Mouse (Mus musculus): ENCODE measurements around the gene Rccd1. TPM values are rescaled to one million over a fixed set of nuclear protein-coding genes. Genes with fewer than 3 reads are reported as not detected.

Rccd1 gene
- polyA plus RNA-seq (2014; fragmentation: Nextera tagmentation; extraction: Ambion mirVana) = 7.5 and 8.4 TPM in 2 replicates

DNA sequence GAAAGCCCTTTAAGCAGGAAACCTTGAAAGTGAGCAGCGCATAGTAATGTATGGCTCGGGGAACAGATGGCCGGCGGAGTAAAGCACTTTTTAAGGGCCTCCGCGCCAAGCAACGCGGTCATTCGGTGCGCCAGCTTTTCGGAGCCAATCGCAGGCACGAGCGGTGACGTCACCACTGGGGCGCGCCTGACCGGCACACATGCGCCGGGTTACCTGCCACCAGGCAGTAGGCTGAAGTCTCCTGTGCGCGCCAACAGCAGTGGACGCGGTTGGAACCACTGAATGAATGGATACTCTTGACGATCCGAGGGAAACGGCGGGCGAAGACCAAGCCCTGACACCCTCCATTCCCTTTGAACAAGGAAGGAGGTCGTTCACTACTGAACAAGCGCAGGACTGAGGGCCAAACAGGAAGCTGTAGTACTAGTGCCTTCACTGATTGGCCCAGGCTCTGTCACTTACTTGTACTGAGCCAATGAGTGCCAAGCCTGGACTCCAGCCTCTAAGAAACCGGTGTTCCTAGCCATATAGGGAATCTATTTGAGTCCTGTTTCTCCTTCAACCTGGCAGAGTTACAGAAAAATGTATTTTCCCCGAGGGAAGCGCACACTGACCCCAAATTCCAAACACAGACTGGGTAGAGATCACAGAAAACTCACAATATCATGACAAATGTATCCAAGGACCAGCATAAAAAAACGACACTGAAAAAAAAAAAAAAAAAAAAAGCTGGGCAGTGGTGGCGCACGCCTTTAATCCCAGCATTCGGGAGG is at the start of gene Rccd1:
Gene Rccd1 (minus strand): TSS at position 412 of the 773 bp plus-strand sequence.
- no peaks in the 10 kb centered on the region for H3K27me3 ChIP-seq (ENCODE audit: control insufficient read depth, insufficient read depth, low read length)
- H3K27ac ChIP-seq (replicated peaks; ENCODE audit: low read depth, low read length) = peak within 1 kb of the TSS; percentile 59; the same call in 1 of the 2 replicates
- no peaks in the 10 kb centered on the region for H3K9me3 ChIP-seq (replicated peaks; ENCODE audit: control insufficient read depth, low read length)
- H3K36me3 ChIP-seq (replicated peaks; ENCODE audit: control insufficient read depth, insufficient read depth, low read depth, low read length) = peaks cover 6% of the 10 kb centered on the region
- H3K9ac ChIP-seq (replicated peaks; ENCODE audit: low read length) = peak within 1 kb of the TSS; percentile 74
- H3K4me2 ChIP-seq (ENCODE audit: low read depth, low read length) = peak within 1 kb of the TSS; percentile 69
- ATAC-seq (replicated peaks; ENCODE audit: insufficient number of reproducible peaks, low FRiP score, low TSS enrichment, low read depth) = peak; percentile 98
- peak; percentile 96 for DNase-seq (ENCODE audit: low spot score)
- H3K4me3 ChIP-seq (ENCODE audit: low read depth, low read length) = peak within 1 kb of the TSS; percentile 60
- H3K4me1 ChIP-seq (ENCODE audit: control insufficient read depth, insufficient read depth, low read length) = no peaks in the 10 kb centered on the region
- 3% methylated on average over 38 of the region's 38 CpGs for WGBS

DNA sequence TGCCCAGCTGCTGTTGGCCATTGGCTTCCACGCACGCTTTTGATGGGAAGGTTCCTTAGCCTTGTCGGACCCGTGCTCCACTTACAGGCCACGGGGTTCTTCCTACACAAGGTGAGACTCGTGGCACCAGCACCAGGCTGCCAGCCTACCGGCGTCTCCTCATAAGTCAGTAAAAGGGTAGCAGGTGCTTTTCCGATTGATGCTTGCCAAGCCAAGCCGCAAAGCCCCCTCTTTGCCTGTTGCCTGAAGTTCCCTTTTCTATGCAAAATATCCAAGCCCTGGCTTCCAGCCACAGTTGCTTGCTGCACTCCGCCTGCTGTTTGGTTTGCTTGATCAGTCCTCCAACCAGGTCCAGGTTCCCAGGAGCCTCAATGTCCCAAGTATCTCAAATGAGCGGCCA is 49.6 kb upstream of the Rccd1 start:
- peaks cover 2% of the 10 kb centered on the region; the same call in 1 of the 2 replicates for H3K4me1 ChIP-seq (ENCODE audit: control insufficient read depth, insufficient read depth, low read length)
- no peaks in the 10 kb centered on the region for H3K27me3 ChIP-seq (ENCODE audit: control insufficient read depth, insufficient read depth, low read length)
- WGBS = 84% methylated on average over 12 of the region's 12 CpGs
- DNase-seq (ENCODE audit: low spot score) = no peak
- no peak for ATAC-seq (replicated peaks; ENCODE audit: insufficient number of reproducible peaks, low FRiP score, low TSS enrichment, low read depth)
- no peak overlapping the region for H3K4me3 ChIP-seq (ENCODE audit: low read depth, low read length)
- no peak overlapping the region for H3K9ac ChIP-seq (replicated peaks; ENCODE audit: low read length)
- H3K4me2 ChIP-seq (ENCODE audit: low read depth, low read length) = no peak overlapping the region
- no peak overlapping the region for H3K27ac ChIP-seq (replicated peaks; ENCODE audit: low read depth, low read length)
- H3K36me3 ChIP-seq (replicated peaks; ENCODE audit: control insufficient read depth, insufficient read depth, low read depth, low read length) = no peaks in the 10 kb centered on the region
- H3K9me3 ChIP-seq (replicated peaks; ENCODE audit: control insufficient read depth, low read length) = no peaks in the 10 kb centered on the region

DNA sequence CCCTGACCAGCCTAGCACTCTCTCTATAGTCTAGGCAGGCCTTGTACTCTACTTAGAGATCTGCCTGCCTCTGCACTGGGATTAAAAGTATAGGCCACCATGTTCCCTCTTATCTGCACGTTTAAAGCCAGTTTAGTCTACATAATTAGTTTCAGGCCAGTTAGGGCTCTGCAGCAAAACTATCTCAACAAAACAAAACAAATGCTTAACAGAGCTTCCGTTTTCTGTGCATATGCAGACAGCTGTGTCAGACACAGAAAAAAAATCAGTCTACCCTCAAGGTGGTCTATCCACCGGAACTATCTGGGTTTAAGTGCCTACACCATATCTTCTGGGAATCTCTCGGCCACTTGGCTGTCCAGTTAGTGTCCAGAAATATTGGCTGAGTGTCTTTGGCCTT is 49.1 kb upstream of the Rccd1 start:
- no peaks in the 10 kb centered on the region for H3K9me3 ChIP-seq (replicated peaks; ENCODE audit: control insufficient read depth, low read length)
- H3K36me3 ChIP-seq (replicated peaks; ENCODE audit: control insufficient read depth, insufficient read depth, low read depth, low read length) = no peaks in the 10 kb centered on the region
- H3K4me3 ChIP-seq (ENCODE audit: low read depth, low read length) = no peak overlapping the region
- WGBS = 74% methylated on average over 4 of the region's 4 CpGs
- H3K27ac ChIP-seq (replicated peaks; ENCODE audit: low read depth, low read length) = no peak overlapping the region
- no peak overlapping the region for H3K4me2 ChIP-seq (ENCODE audit: low read depth, low read length)
- H3K4me1 ChIP-seq (ENCODE audit: control insufficient read depth, insufficient read depth, low read length) = peaks cover 2% of the 10 kb centered on the region; the same call in 1 of the 2 replicates
- ATAC-seq (replicated peaks; ENCODE audit: insufficient number of reproducible peaks, low FRiP score, low TSS enrichment, low read depth) (no peak), DNase-seq (ENCODE audit: low spot score) (no peak)
- no peaks in the 10 kb centered on the region for H3K27me3 ChIP-seq (ENCODE audit: control insufficient read depth, insufficient read depth, low read length)
- H3K9ac ChIP-seq (replicated peaks; ENCODE audit: low read length) = no peak overlapping the region

DNA sequence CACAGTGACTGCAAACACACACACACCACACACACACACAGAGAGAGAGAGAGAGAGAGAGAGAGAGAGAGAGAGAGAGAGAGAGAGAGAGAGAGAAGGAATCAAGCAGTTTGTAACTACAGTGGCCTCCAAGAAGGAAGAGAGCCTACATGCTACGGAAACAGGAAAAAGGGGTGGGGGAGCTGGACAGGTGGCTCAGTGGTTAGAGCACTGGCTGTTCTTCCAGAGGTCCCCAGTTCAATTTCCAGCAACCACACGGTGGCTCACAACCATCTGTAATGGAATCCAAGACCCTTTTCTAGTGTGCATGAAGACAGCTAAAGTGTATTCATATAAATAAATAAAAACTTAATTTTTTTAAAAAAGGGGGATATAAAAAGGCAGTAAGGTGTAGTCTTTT is 48.4 kb upstream of the Rccd1 start:
- 61% methylated on average over 2 of the region's 2 CpGs for WGBS
- Histone ChIP-seq H3K4me2 (ENCODE audit: low read depth, low read length) (no peak overlapping the region), H3K36me3 (replicated peaks; ENCODE audit: control insufficient read depth, insufficient read depth, low read depth, low read length) (no peaks in the 10 kb centered on the region), H3K9me3 (replicated peaks; ENCODE audit: control insufficient read depth, low read length) (no peaks in the 10 kb centered on the region), H3K4me1 (ENCODE audit: control insufficient read depth, insufficient read depth, low read length) (peaks cover 2% of the 10 kb centered on the region; the same call in 1 of the 2 replicates), H3K27me3 (ENCODE audit: control insufficient read depth, insufficient read depth, low read length) (no peaks in the 10 kb centered on the region), H3K27ac (replicated peaks; ENCODE audit: low read depth, low read length) (no peak overlapping the region), H3K9ac (replicated peaks; ENCODE audit: low read length) (no peak overlapping the region), H3K4me3 (ENCODE audit: low read depth, low read length) (no peak overlapping the region)
- ATAC-seq (replicated peaks; ENCODE audit: insufficient number of reproducible peaks, low FRiP score, low TSS enrichment, low read depth) (no peak), DNase-seq (ENCODE audit: low spot score) (no peak)

DNA sequence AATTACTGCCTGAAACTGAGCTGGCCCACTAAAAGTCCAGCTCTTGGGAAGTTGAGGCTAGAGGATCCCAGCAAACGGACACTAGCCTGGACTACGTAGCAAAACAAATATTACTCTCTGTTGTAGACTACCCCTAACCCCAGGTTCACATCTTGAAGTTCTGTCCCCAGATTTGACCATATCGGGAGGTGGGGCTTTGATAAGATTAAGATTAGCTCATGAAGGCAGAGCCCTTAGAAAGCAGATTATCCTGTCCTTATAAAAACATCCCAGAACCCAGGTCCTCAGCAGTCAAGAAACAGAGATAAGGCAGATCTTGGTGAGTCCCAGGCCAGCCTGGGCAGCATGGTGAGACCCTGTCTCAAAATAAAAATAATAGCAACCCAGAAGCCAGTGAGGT is 47.9 kb upstream of the Rccd1 start:
- Histone ChIP-seq H3K4me1 (ENCODE audit: control insufficient read depth, insufficient read depth, low read length) (peaks cover 2% of the 10 kb centered on the region; the same call in 1 of the 2 replicates), H3K27ac (replicated peaks; ENCODE audit: low read depth, low read length) (no peak overlapping the region), H3K4me2 (ENCODE audit: low read depth, low read length) (no peak overlapping the region), H3K27me3 (ENCODE audit: control insufficient read depth, insufficient read depth, low read length) (no peaks in the 10 kb centered on the region), H3K9ac (replicated peaks; ENCODE audit: low read length) (no peak overlapping the region), H3K36me3 (replicated peaks; ENCODE audit: control insufficient read depth, insufficient read depth, low read depth, low read length) (no peaks in the 10 kb centered on the region), H3K9me3 (replicated peaks; ENCODE audit: control insufficient read depth, low read length) (no peaks in the 10 kb centered on the region), H3K4me3 (ENCODE audit: low read depth, low read length) (no peak overlapping the region)
- no peak for ATAC-seq (replicated peaks; ENCODE audit: insufficient number of reproducible peaks, low FRiP score, low TSS enrichment, low read depth)
- 77% methylated on average over 3 of the region's 3 CpGs for WGBS
- DNase-seq (ENCODE audit: low spot score) = no peak

DNA sequence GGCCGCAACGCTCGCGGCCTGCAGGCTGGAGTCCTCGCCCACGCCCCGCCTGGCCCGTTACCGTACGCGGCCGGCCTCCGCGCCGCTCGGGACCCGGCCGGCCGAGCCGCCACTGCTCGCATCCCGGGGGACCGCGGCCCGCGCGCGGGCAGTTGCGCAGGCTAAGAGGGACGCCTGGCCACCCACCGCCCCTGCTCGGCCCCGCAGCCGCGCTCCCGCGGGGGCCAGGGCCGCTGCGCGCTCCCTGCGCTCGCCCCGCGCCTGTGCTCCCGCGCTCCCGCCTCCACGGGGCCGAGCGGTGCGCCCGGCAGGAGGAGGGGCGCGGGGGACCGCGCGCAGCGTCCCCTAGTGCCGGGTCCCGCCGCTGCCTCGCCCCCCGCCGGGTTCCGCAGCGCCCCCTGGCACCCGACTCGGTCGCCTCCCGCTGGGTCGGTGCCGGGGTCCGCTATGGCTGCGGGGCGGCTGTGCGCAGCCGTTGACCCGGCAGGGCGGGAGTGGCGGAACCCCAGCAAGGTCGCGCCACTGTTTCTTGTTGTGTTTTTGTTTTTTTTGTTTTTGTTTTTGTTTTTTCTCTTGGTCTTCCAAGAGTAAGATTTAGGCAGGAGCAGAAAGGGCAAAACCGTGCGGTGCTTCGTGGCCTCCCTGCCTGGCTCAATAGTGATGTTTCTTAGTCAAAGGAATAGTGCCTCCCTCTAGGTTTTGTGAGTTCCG is 46.9 kb upstream of the Rccd1 start, which contains the start of gene Man2a2:
Gene Man2a2 (minus strand): TSS at position 335 of the 711 bp plus-strand sequence.
- Histone ChIP-seq H3K9me3 (replicated peaks; ENCODE audit: control insufficient read depth, low read length) (no peaks in the 10 kb centered on the region), H3K4me3 (ENCODE audit: low read depth, low read length) (peak within 1 kb of the TSS; percentile 91), H3K27me3 (ENCODE audit: control insufficient read depth, insufficient read depth, low read length) (no peaks in the 10 kb centered on the region), H3K36me3 (replicated peaks; ENCODE audit: control insufficient read depth, insufficient read depth, low read depth, low read length) (peaks cover 7% of the 10 kb centered on the region; the same call in 1 of the 2 replicates), H3K27ac (replicated peaks; ENCODE audit: low read depth, low read length) (peak within 1 kb of the TSS; percentile 72), H3K4me2 (ENCODE audit: low read depth, low read length) (peak within 1 kb of the TSS; percentile 78), H3K9ac (replicated peaks; ENCODE audit: low read length) (peak within 1 kb of the TSS; percentile 86), H3K4me1 (ENCODE audit: control insufficient read depth, insufficient read depth, low read length) (peaks cover 2% of the 10 kb centered on the region; the same call in 1 of the 2 replicates)
- under 1% methylated on average over 58 of the region's 86 CpGs for WGBS
- DNase-seq (ENCODE audit: low spot score) = peak; percentile 86
- peak; percentile 68 for ATAC-seq (replicated peaks; ENCODE audit: insufficient number of reproducible peaks, low FRiP score, low TSS enrichment, low read depth)

DNA sequence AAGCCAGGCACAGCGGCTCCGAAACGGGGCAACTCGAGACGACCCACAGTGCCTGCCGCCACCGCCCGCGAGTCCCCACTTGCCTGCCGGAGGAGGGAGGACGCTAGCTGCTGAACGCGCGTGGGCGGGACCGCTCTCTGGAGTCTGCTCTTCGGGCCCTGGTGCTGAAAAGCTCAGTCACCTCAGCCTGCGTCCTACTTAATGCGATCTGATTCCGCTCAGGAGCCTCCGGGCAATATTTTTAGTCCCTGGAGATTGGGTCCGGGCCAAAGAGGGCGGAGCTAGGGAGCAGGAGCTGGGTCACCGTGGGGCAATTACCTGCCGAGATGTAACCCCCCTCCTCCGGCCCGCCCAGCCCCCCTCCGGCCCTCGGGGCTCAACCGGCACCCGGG is 46.4 kb upstream of the Rccd1 start:
- peak overlapping the region; percentile 78 for H3K4me2 ChIP-seq (ENCODE audit: low read depth, low read length)
- H3K27me3 ChIP-seq (ENCODE audit: control insufficient read depth, insufficient read depth, low read length) = no peaks in the 10 kb centered on the region
- peak; percentile 77 for DNase-seq (ENCODE audit: low spot score)
- WGBS = 0% methylated on average over 24 of the region's 31 CpGs
- peak overlapping the region; percentile 91 for H3K4me3 ChIP-seq (ENCODE audit: low read depth, low read length)
- H3K4me1 ChIP-seq (ENCODE audit: control insufficient read depth, insufficient read depth, low read length) = peaks cover 2% of the 10 kb centered on the region; the same call in 1 of the 2 replicates
- peak overlapping the region; percentile 72 for H3K27ac ChIP-seq (replicated peaks; ENCODE audit: low read depth, low read length)
- ATAC-seq (replicated peaks; ENCODE audit: insufficient number of reproducible peaks, low FRiP score, low TSS enrichment, low read depth) = peak; percentile 11; the same call in 1 of the 2 replicates
- peaks cover 7% of the 10 kb centered on the region; the same call in 1 of the 2 replicates for H3K36me3 ChIP-seq (replicated peaks; ENCODE audit: control insufficient read depth, insufficient read depth, low read depth, low read length)
- H3K9ac ChIP-seq (replicated peaks; ENCODE audit: low read length) = peak overlapping the region; percentile 86
- no peaks in the 10 kb centered on the region for H3K9me3 ChIP-seq (replicated peaks; ENCODE audit: control insufficient read depth, low read length)

Data from embryonic facial prominence, embryonic 11.5 days (tissue).